Mouse (Mus musculus): ENCODE measurements around the gene Map6.
A peak's percentile ranks its signal among the peaks of the same experiment; 100 is the strongest.

The Map6 gene

DNA sequence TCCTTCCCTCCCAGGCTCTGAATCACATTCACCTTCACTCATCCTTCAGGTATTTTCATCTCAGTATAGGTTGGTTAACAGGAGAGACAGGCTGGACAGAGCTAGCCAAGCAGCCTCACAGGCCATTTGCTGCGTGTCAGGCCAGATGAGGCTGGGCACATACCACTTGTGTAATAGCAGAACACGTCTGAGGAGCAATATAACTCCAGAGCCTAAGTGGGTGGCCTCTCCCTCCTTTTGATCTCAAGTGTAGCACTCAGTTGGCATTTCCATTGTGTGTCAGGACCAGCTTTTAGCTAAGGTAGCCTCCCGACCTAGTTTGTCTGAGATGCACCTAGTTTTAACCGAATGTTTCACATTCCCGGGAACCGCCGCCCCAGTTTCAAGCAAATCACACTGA lies 49.0 kb downstream of the Map6 start:
- no peak for DNase-seq

DNA sequence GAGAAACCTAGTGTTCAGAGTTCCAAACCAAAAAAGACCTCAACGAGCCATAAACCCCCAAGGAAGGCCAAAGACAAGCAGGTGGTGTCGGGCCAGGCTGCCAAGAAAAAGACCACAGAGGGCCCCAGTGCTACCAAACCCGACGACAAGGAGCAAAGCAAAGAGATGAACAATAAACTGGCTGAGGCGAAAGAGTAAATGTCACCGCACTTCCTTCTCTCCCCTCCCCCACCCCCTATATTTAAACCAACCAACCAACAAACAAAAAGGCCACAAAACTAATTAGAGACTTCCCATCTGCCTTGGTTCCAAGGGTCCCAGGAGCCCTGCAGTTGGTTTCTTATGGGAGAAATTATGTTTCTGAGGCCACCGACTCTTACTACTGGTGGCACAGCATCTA lies 50.2 kb downstream of the Map6 start:
- DNase-seq = no peak

DNA sequence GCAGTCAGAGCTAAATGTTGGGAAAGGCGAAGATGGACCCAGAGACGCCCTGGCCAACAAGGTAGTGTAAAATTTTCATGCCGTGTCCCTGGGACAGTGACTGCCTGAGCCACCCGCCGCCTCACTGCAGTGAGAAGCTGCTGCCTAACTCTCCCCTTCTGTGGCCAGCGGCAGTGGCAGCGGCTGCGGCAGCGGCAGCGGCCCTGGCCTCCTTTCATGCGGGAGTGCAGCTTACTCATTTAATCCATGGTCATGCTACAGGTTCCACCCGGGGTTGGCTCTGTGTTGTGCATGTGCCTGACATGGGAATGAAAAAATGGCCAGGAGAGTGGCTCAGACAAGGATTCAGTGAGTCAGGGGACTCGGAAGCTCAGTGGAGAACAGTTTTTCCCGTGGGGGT lies 53.3 kb downstream of the Map6 start:
- no peak for DNase-seq

DNA sequence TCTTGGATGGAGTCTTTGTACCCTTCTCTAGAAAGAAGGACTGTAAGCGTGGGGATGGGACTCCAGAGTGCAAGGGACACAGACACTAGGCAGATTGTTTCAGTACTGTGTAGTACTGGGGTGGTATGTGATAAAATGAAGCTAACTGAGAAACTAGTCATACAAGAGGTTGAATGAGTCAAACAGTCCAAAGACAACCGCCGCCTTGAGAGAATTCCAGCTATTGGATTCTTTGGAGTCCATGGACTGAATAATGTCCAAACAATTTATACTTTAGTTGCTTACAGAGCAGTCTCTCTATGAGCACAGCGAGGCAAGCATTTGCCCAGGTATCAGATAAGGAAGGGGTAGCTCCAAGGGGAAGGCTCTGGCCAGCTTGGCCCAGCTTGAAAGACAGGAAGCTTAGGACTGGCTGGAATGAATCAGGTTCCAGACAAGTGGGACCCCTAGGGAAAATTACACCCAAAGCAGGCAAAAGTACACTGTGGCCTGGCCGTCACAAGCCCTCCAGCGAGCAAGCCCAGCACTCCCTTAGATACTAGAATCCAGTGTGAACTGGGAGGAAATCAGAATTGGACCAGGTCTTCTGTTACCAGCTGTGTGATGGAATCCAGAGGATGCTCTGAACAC lies 55.6 kb downstream of the Map6 start:
- no peak for DNase-seq

DNA sequence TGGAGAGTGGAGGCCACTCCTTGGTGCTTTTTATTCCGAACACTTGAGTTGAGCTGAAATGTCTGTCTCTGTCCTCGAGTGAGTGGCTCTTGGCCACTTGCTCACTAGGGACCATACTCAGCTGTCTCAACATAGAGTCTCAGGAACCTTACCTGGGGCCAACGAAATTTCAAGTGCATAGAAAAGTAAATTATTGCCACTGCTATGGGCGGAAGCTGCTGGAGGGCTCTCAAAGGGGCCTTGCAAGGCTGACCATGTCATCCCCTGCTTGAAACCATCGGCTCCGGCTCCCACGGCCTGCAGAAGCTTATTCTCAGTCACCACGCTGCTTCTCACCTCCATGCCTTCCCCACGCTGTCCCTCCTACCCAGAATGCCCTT lies 56.1 kb downstream of the Map6 start:
- DNase-seq = no peak

DNA sequence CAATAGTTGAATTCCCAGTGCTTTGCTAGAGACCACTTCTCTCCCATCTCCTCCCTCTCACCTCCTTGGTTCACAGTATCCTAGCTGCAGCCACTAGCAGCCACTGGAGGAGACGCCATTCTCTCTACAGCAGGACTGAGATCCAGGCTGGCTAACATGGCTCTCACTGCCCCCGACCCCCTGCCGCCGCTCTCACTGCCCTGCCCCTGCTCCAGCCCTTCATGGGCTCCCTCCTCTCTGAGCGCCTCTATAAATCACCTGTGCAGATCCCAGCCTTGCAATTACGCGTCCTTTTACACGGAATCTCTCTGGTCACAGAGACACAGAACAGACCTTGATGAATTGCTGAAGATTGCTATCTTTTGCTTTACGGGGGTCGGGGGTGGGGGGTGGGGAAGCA lies 57.6 kb downstream of the Map6 start:
- DNase-seq = no peak

DNA sequence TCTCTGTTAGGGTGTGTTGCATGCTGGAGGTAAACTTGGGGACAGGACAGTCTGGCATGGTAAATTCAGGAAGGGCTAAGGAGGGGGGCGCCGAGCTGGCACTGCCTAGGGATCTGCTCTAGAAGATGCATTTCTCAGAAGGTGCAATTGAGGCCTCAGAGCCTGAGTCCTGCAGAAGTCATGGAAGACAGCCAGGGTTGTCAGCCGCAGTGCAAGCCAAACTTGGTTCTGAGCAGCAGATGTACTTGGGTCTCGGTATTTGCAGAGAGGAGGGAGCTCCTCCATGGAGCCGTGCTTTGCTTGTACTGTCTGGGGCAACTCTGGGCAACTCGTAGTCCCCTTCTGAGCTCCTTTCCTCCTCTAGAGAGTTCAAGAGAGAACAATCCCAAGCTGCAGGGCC lies 58.9 kb downstream of the Map6 start:
- no peak for DNase-seq

DNA sequence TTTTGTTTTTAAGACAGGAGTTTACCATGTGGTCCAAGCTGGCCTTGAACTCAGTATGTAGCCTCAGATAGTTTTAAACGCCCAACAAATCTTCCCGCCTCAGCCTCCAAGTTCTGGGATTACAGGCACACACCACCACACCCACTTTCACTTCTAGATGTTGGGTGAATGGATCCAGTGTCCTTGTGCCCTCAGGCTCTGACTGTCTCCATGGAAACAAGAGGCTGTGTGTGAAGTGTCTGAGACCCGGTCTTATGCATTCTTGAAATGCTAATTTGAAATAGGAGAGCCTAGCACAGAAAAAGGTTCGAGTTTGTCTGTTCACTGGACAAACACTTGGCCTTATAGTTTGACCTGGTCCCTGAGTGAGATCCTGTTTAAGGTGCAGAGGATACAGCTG lies 61.6 kb downstream of the Map6 start:
- no peak for DNase-seq

DNA sequence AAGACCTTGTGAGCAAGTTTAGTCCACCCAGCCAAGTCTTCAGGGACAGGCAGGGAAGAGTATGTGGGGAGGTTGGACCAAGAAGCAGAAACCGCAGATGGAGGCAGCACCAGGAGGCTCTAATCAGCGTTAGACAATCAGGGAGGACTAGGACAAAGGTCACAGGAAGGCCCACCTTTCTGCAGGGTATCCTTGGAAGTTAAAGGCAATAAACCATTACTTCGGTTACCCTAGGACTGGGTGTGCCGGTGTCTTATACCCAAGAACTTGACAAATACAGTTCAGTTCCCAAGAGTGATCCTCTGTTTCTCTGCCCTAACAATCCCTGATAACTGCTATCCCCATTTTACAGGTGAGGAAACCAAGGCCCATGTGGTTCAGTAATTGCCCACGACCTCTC lies 62.8 kb downstream of the Map6 start:
- DNase-seq = no peak

DNA sequence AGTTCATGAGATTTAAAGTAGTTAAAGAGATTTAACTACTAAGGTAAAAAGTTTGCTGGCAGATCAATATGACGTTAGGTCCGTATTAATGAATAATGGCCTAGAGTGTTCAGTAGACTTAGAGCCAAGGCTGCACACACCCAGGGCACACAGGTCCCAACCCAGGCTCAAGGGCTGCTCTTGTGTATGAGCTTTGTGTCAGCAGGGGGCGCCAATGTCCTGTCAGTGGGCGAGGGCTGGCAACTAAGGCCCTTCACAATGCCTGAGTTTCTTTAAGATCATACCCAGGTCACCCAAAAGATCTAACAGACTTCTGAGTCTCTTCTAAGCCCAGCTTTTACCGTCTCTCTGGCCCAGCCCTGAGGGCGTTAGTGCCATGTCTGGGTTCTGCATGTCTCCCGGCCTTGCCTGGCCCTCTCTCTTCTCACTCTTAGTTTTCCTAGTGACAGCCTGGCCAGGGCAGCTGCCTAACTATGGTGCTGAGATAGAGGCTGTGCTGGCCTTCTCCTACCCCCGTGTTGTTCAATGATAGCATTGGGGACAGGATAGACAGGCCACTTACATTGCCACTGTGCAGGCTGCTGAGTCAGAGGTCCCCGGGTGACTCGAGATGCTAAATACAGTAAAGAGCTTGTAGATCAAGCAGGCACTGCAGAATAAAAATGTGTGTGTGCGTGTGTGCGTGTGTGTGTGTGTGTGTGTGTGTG lies 65.7 kb downstream of the Map6 start:
- DNase-seq = peak; percentile 91

DNA sequence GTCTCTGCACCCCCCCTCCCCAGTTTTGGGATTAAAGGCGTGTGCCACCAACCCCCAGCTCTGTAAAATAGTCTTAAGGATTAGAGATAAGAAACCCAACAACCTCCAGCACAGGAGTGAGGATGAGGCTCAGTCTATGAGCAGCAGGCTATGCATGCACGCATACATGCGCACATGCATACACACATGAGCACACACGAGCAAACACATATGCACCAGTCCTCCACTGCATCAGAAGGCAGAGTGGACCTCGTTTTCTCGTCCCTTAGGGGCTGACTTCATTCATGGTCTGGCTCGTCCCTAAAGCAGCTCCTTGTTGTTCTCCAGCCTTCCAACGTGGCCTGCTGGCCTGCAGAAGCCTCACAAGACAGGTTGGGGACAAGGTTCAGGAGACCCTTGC lies 73.5 kb downstream of the Map6 start:
- DNase-seq = no peak

DNA sequence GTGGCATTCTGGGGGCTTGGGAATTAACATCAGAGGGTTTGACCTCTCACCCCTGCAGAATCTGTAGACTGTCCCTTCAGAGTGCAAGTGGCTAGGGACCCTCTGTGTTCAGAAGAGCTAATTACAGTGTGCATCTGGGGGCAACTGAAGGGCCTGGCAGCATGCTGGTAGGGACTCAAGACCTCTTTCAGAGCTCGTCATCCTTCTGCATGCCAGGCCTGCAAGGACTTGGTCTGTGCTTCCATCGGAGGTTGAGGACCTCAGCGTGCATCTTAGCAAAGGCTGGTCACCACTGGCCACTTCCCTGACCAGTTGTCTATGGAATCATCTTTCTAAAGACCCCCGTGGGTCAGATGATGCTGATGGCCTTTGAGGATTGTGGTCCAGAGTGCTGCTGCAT lies 76.3 kb downstream of the Map6 start:
- DNase-seq = no peak

DNA sequence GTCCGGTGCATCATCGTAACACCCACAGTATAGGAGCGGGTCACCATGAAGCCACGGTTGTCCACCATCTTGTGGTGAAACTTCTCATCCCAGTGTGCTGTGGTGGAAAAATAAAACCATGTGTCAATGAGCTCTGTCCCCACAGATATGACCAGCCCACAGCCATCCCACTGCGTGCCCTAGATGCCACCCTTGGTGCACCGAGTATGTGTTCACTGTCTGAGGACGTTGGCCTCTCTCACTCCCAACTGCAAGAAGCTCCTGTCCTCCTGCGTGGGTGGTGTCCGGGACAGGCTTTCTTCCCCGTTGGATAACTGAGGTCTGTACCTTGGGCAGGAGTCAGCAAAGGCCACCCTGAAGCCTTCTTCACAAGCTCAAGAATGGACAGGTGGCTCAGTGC lies 80.0 kb downstream of the Map6 start:
- no peak for DNase-seq

DNA sequence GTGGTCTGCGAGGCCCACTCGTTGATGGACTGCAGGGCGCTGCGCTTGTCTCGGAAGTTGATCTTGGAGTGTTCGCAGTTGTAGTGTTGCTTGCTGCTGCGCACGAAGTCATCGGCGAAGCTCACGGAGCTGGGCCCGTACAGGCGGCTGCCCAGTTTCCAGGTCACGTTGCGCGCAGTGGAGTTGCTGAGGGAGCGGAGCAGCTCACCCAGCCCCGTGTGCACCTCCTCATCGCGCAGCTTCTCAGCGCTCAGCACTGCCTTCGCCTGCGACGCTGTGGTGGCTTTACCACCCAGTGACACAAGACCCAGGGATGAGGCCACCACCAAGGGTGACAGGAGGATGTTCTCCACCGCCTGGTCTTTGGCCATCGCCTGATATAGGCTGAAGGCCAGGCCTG lies 81.6 kb downstream of the Map6 start:
- no peak for DNase-seq

DNA sequence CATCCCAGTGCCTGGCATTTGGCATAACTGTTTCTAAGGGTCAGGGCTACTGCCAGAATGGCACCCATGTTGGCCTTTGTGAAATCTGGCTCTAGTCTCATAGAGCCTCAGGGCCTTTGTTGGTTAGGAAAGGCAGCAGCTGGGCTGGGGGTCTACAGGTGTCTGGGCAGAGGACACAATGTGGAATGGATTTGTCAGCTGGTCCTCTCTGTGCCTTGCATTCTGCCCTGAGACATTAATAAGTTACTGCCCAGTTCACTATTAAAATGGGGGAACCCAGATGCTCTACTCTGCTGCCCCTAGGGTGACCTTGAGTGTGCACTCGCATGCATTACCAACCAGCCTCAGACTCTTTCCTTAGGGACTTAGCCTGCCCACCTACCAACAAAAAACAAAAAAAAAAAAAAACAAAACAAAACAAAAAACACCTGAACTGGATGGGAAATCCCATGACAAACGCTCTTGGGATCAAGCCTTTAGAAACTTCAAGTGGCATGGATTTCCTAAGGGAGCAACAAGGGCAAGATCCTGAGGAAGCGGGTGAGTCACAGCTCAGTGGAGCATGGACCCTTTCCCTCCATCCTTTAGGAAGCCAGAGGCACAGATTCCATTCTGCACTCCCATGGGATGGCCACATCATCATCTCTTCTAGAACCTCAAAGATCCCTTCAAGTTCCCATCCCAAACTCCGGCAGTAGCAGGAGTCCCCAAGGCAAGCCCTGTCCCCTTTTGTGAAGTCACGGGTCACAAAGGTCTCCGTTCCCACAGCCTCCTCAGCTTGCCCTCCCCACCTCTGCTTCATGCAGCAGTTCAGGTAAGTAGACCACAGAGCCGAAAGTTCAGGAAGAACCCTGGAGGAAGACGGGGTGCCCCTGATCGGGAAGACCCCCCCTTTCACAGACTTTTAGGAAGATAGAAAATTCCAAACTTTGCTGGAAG lies 82.8 kb downstream of the Map6 start:
- DNase-seq = peak; percentile 54

DNA sequence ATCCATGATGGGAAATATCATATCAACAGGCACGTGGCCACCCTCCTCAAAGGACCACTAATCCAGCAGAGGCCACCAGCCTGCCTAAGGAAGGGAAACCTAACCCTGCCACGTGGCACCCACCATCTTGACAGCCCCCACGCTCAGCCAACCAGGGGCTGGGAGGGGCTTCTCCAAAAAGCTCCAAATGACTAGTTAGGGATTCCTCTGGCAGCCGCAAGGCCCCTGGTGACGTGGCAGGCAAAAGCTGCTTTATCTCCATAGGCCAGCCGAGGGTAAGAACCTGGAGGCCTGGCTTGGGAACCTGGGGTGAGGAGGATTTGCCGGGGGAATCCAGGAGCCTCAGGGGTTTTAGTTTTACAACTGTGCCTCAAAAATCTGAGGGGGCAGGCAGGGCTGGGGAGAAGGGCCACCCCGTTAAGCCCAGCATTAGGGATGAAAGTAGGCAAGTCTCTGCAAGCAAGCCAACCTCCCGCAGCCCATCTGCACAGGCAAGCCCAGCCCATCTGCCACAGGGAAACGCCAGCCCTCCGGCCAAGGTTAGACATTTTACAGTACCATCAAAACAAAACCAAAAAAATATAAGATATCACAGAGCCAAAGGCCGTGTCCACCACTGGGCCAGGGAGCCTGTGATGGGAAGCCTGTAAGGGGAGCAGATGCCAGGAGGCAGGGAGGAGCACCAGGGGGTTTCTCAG lies 84.0 kb downstream of the Map6 start:
- DNase-seq = no peak

DNA sequence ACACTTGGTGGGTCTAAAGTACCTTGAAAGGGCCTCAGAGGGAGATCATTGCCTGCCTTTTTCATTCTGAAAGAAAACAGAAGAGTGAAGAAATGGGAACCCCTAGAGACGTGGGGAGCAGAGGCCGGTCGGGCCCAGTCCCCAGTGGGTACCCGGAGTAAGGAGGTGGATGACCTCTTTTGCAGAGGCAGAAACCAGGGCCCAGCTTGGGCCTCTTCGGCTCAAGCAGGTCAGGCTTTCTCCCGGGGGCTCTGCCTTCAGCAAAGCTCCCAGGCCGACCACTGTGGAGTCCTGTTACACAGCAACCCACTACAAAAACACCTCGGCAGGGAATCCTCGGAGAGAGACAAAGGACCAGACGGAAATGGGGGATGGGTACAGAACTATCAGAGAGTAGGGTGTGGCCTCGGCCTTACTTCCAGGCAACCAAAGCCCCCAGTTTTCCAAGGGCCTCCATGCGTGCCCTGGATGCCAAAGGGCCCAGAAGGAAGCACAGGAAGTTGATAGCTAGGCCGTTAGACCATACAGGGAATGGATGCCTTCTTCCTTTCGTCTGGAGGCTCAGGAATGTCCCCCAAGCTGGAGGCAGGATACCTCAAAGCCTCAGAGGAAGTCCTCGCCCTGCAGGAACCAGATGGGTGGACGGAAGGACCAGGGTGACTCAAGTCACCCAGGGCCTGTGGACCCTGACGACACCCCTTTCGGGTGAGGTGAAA lies 84.7 kb downstream of the Map6 start:
- peak; percentile 50 for DNase-seq

DNA sequence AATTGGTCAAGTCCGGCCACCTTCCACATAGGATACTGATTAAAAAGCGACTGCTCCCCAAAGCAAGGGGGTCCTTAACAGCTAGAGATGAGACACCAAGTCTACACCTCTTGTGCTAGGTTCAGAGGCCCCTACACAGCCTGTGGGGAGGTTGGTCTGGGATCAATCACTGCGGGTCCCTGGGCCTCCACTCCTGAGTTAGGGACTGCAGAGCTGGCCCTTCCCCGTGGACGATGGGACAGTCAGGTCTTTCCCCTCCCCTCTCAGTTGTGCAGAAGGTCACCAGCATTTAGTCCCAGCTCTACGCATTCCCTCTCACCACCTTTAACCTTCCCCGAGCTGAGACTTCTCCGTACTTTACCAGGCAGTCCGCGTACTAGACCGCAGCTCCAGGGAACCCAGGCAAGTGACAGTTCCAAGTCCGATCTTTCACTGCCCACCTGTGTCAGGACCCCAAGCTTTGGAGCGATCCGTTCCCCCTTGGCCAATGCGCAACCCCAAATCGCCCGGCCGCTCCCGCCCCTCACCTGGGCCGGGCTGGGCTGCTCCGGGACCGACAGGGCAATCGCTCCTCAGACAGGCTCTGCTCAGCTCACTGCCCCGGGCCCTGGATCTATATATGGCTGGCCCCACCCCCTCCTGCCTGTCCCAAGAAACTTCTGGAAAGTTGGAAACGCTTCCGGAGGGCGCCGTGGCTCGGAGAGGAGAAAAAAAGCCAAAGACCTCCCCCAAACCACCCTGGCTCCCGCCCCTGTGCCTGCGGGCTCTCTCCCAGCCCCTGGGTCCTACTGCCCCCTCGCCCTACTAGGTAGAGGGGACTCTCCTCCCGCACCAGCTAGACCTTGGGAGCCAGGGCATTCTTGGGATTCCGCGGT lies 85.5 kb downstream of the Map6 start, which contains the start of gene Serpinh1:
Gene Serpinh1 (minus strand): TSS at position 714 of the 875 bp plus-strand sequence.
- peak; percentile 91 for DNase-seq

DNA sequence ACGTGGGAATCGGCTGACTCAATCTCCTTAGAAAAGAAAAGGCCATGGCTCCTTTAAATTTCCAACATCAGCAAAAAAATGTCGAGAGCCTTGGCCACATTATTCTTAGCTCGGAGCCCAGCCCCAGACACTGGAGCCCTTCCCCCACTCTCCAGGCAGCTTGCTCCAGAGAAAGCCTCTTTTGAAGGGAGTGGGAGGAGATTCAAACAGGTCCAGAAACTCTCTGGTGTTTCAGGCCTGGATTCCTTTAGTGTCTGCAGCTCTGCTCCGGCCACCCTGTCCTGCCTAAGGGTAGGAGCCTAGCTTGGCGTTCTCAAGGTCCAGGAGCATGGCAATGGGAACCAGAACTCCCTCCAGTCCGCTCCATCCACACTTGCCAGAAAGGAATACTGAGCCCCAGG lies 88.5 kb downstream of the Map6 start:
- peak; percentile 78 for DNase-seq

DNA sequence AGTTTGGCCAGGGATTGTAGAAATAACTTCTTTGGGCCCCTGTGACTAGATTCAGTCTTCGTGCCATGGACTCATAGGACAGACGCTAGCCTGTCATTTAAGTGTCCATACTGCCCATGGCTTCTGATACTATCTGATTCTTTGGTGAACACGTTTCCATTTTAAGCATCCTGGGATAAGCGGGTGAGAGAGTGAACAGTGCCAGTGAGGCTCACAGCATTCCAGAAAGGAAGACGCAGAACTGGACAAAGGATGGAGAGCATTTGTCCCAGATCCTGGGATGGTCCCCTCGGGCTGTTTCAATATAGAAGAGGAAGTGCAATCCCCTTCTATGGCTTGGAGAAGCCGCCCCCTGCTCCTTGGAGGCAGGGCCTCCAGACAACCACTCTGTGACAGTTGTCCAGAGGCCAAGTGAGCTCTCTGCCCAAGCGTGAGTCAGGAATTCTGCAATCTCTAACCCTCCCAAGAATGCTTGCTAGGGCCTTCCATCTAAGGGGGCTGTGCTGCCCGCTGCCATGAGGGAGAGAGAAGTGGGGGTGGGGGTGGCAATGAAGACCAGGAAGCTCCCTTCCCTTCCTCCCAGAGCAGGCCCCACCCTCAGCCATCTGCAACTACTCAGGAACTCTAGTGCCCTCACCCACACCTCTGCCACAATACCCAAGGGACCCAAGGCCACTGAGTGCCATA lies 89.1 kb downstream of the Map6 start:
- DNase-seq = no peak

DNA sequence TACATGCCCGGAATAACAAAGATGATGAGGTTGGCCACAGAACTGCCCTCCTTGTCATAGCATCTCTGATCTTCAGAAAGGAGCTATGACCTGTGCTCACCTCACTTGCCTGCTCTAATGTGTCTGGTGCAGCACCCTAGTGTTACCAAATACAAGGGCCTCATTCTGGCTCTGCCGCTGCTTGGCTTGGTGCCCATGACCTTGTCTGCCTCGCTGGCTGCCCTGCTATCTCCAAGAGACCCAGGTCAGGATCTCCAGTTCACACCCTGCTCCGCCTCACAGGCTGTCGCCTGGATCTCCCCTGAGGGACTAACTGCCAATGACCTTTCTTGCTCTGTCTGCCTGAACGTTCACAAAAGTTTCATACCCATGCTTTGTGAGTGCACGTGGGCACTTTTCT lies 90.0 kb downstream of the Map6 start:
- DNase-seq = peak; percentile 43
